Mouse (Mus musculus) c-Kit-positive CD71-positive TER-119-positive erythroid progenitor cells, embryonic 14.5 days (primary cell): ENCODE measurements around the gene Eng.

Source experiments
- DNase-seq: peaks from one replicate; pipeline ENCODE4 v3.0.0-alpha.2; 2013; ENCODE audit warnings: low spot score

Eng gene

DNA sequence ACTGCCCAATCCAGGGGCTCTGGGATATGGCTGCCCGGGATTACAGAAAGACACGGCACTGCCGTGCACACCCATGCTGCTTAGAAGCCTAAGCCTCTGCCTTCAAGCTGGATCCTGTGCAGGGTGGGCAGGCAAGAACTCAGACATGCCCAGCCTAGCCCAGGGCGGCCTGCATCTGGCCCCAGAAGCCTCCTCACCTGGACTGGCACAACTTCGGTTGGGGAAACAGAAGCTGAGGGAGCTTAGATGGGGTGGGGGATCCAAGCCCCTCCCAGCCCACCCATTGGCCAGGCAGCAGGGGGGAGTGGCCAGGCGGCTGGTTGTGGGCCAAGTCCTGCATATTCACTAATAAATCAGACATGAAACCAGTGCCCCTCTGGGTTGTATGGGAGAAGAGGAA, 35.4 kb downstream of the Eng start:
- no peak for DNase-seq

DNA sequence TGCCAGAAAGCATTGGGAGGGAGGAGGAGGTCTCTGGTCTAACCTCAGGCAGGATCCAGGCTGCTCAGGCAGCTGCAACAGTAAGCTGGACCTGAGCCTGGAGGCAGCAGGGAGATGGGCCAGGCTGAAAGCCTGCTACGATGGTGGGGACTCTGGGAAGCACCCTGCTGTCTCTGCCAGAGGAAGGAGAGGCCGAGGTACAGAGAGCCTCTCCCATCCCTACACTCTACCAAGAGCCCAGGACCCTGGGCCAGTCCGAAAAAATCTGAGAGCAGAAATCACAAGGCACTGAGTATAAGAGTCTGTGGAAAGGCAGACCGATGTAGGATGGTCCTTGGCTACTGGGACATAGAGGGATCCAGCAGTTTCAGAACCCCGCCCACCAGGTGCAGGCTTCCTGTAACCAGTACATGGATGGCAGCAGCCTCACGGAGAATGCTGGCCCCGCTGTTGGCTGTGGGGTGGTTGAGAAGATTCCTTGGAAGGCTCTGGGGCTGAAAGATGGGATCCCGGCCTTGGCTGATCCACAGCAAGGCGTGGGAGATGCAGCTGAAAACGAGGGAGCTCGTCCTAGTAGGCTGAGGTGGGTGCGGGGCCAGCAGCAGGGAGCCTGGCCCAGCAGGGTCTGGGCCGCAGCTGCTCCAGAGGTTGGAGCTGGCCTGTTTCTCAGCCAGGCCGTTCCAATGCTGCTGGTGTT, 36.5 kb downstream of the Eng start:
- no peak for DNase-seq

DNA sequence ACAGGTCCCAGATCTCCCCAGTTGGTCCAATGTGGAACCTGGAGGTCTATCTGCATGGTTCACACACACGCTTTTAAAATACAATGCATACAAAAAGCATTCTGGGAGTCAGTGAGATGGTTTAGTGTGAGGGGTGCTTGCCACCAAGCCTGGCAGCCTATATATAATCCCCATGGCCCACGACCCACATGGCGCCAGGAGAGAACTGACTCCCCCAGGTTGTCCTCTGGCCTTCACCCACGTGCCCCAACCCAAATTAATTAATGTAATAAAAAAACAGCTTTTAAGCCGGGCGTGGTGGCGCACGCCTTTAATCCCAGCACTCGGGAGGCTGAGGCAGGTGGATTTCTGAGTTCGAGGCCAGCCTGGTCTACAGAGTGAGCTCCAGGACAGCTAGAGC, 37.3 kb downstream of the Eng start:
- no peak for DNase-seq

DNA sequence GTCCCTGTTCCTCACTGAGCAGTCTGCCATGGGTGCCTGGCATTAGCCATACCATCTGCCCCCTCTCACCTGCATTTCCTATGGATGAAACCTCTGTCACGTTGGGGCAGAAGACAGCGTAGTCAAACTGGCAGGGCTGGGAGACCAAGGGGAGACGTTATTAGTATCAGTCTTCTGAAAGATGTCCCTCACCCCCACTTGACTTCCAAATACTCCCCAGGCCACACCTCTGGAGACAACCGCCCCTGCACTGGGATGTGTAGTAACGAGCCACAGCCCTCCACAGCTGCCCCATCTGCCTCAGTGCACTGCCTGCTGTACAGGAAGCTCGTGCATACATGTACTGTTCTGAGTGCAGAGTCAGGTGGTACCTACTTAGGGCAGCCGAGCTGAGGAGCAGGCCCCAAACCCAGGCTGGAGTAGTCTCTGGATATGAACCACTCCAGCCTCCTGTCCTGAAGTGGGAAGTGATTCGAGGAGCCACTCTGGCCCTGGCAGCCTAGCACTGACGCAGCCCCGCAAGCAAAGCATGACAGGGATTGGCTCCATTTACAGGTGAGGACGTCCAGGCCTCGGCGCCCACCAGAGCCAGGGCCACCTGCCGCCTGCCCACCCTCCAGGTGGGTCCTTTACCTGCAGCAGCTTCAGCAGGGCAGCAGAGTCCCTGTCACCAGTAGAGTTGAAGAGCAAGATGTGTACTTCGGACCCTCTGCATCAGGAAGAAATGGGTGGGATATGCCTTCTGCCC, 38.5 kb downstream of the Eng start:
- DNase-seq: no peak

DNA sequence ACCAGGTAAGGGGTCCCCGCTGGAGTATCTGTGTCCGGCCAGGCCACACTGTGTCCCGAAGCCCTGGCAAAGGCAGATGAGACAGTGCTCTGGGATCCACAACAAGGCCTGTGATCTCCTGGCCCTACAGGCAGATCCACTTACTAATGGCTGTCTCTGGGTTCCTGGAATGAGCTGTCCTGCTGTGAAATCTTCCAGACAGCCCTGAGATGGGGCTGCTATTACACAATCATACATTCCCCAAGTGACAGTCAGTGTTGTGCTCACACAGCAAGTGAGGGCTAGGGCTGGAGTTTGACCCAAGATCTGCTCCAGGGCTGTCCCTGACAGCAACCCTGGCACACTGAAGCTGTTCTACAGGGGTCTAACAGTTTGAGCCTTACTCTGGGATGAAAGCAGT, 39.4 kb downstream of the Eng start:
- no peak for DNase-seq

DNA sequence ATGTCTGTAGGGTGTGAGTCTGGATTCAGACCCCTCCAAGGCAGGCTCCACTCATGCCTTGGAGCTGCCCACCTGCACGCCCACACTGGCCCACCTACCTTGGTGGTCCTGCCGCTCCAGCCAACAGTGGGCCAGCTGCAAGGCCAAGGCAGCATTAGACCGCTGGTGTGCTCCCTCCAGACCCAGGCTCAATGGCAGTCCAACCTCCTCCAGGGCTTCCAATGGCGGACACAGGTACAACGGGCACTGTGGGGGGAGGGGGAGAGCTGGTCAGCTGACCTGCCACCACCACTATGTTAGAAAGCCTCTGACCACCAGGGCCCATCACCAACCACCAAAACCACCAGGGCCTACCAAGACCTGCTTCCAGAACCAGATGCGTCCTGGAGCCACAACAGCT, 40.2 kb downstream of the Eng start:
- DNase-seq: no peak

DNA sequence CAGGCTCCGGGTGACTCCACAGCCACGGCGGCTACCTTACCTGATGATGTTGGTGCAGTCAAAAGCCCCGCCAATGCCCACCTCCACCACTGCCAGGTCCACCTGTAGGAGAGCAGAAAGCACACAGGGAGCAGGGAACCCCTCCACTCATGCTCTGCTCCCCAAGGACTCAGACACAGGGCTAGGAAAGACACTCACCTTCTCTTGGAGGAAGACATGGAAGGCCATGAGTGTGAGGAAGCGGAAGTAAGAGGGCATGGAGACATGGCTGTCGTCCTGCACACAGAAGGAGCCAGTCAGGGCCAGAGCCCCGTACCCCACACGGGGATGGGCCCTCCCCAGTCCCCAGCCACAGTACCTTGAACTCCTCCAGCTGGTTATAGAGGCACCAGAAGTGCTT, 41.2 kb downstream of the Eng start:
- DNase-seq: no peak

DNA sequence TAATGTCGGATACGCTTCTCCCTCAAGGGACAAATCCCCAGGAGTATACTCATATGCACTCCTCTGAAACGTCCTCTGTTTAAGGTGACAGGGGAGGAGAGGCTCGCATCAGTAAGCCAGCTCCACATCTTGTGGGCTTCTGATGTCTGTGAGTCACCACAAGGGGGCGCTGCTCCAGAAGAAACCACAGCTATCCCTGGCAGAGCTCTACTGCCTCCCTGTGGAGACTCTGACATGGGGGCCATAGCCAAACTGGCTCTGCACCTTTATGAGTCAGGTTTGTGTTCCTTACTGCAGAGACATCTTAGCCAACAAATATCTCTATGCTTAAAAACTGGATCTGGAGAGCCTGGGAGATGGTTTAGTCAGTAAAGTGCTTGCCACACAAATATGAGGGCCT, 43.0 kb downstream of the Eng start:
- DNase-seq: peak; percentile 90

DNA sequence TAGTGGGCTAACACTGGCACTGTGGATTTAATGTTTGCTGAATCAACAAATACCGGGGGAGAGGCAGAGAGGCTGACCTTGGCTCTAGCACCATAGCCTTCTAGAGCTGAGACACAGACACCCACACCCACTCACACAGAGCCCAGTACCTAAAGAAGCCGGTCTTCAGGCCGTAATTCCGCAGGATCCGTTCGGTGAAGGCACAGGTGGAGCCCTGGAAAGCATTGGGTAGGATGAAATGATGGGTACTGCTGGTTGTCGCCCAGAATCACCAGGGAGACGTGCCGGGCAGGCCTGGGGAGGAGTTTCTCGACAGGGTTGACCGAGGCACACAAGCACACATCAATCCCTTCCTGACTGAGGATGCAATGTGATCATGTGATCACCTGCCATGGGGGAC, 44.6 kb downstream of the Eng start:
- no peak for DNase-seq

DNA sequence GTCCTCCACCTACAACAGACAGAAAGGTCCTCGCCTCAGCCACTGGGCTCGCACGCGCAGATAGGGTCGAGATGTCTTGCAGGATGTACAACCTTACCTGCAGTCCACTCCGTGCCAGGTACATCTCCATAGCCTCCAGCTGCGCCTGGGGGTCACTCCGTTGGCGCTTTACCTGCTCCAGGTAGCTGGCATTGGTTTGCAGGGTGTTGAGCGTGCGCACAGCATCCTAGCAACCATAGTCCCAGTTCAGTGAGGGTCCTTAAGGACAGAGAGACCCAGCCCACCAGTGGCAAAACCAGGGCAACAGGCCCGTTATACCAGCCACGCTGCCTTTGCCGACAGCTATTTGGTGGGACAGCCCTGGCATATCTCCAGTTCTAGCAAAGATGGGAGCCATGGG, 46.1 kb downstream of the Eng start:
- DNase-seq: no peak

DNA sequence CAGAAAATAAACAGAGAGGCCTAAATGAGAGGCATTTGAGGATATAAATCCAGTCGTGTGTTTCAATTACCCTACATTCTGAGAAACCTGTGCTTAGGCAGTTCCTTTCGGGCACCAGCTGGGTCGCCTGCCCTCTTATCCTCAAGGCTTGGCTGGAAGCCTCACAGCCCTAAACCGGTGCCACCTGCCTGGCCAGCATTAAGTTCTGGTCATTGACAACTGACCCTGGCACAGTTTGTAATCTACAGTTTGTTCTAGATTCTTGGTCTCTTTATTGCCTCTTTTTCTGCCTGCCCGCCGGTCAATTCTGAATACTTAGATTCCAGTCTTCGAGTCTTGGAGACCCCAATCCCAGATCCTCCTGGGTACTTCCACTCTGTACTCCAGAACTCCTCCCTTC, 46.9 kb downstream of the Eng start:
- DNase-seq: no peak

DNA sequence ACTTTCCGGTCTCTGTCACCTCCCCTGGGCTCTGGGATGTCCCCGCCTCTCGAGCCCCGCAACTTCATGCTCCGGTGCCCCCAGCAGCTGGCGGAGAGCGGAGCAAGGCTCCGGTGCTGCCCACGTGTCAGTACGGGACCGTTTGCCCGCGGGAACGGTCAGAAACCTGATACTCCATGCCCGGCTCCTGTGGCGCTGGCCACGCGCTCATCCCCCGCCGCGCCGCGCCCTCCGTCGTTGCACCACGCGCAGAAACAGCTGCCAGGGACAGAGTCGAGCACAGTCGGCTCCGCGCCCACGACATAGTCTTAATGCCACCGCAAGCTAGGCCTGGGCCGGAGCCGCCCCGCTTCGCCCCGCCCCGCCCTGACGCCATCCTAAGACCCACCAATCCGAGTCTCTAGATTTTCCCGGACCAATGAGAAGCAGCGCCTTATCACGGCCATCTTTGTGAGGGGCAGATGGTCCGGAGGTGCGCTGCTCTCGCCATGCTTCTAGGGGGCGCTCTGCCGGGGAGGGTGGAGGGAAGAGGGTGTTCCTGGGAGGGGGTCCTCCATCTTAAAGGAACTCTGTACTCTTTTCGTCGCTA, 47.5 kb downstream of the Eng start:
- peak; percentile 96 for DNase-seq

DNA sequence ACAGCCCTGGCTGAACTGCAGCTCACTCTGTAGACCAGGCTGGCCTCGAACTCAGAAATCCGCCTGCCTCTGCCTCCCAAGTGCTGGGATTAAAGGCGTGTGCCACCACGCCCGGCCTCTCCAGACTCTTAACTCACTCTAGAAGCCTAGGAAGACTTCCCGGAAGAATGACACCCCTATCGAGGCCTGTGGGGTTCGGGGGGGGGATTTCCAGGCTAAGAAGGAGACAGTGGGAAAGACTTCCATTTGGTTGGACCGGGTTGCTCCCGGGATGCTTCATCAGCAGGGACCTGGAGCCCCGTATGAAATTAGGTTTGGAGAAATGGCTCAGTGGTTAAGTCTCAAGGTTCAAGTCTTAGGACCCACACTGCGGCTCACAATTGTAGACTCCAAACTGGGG, 48.3 kb downstream of the Eng start:
- DNase-seq: no peak

DNA sequence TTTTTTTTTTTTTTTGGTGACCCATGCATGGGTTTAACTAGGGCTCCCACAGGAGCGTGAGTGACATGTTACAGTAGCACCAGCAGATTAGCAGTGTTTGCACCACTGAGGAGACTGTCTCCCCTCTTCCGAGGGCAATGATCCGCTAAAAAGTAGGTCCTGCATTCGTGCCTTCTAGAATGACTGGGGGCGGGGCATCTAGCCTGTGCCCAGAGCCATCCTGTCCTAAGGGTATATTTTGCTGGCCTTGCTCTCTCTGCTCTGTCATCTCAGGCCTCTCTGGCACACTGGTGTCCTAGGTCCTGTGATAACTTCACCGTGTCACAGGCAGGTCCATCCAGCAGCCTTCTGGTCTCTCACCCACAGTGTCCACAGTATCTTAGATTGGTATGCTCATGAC, 53.3 kb downstream of the Eng start:
- DNase-seq: no peak

DNA sequence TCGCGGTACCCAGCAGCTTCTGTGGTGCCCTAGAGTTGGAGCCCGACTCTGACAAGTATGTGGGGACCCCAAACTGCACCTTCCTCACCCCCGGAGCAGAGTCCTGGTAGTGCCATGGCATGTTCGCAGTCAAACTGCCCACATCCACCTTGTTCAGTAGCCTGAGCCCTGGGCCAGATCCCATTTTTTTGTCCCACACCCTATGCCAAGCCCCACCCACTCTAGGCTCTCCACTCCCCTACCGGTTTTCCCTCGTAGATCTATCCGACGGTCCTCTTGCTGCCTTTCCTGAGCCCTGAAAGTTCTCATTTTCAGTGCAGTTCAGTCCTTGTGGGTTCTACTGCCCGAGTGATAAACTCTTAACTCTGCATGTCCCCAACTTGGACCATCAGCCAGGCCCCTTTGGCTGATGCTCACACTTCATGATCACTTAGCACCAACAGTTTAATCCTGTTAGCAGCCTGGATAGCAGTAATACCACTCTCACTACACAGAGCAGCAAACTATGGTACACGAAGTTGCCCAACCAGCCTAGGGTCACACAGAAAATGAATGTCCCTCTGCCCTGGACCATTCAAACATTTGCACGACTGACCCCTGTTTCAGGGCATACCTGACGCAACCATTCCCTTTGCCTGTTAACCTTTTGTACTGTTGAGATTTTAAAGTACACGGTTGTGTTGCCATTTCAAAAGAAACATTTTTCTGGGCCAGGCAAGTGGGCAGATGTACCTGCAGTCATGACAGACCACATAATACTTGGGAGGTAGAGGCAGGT, 54.8 kb downstream of the Eng start:
- no peak for DNase-seq

DNA sequence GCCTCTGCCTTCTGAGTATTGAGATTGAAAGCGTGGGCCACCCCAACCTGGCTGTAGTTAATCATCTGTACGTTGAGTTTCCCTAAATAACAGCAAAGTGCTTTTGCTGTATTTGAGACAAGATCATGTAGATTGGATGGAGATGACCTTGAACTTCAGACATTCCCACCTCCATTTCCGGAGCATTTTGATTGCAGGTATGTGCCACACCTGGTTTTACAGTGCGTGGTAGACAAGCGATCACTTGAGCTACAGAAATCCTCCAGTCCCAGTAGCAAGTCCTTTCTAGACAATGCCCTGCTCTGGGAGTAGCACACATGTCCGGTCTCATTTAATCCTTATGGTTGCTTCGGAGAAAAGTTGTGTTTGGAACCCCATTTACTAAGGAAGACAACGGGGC, 56.7 kb downstream of the Eng start:
- no peak for DNase-seq

DNA sequence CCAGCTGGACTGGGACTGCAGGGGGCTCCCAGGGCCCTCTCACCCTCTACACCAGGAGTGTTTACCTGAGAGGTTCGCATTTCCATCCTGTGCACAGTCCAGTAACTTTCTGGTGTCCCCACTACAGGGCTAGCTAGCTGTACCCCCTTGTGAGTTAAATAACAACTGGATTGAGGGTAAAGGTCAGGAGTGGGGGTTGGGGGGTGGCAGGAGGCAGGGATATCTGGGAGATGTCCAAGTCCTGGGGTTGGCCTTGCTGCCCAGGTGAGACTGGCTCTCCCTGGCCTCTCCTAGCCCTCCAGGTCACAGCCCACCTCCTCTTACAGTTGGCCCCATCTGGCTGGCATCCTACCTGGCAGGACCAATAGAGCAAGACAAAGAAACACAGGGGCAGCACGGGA, 57.6 kb downstream of the Eng start, which contains the start of gene Fpgs:
Gene Fpgs (minus strand): TSS at position 125 of the 401 bp plus-strand sequence.
- DNase-seq: no peak

DNA sequence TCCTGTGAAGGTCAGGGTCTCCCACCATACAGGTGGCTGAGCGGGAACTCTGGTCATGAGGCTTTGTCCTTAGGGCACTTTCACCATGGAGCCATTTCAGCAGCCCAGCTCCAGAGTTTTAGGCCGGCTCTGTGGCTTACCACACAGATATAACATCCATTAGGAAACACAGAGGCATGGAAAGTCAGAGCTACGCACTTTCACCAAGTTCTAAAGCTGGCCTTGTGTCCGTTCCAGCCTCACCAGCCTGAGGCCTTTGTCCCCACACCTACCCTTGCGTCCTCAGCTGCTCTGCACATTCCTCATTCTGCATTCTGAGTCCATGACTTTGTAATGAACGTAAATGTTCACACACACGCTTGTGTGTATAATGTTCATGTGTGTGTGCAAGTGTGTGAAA, 58.6 kb downstream of the Eng start:
- no peak for DNase-seq

DNA sequence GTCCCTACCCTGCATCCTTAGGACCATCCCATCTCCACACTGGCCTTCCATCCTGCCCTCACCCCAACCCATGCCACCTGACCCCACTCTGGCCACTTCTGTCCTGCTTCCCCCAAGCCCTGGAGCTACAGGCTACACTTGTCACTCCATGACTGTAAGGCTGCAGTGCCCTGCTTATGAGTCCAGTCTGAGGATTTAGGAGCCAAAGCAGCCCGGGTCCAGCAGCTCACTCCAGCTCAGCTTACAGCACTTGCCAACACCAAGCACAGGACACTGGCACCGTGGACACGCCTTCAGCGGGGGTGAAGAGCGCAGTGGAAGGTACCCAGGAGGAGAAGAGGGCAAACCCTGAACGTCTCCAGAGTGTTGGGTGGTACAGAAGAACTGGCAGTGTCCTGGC, 60.6 kb downstream of the Eng start:
- DNase-seq: no peak

DNA sequence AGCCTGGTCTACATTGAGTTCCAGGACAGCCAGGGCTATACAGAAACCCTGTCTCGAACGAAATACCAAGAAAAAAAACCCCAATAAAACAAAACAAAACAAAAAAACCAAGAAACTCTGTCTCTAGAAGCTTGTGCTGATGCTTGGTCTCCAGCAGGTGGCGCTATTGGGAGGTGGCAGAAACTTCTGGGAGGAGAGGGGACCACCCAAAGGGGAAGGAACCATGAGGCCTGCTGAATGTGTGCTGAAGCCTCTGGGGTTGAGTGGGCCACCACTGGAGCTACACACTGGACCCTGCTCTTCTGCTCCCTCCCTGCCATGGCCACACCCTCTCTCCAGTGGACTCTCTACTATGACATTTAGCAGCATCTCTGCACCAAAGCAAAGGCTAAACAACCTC, 62.2 kb downstream of the Eng start:
- peak; percentile 64 for DNase-seq

DNA sequence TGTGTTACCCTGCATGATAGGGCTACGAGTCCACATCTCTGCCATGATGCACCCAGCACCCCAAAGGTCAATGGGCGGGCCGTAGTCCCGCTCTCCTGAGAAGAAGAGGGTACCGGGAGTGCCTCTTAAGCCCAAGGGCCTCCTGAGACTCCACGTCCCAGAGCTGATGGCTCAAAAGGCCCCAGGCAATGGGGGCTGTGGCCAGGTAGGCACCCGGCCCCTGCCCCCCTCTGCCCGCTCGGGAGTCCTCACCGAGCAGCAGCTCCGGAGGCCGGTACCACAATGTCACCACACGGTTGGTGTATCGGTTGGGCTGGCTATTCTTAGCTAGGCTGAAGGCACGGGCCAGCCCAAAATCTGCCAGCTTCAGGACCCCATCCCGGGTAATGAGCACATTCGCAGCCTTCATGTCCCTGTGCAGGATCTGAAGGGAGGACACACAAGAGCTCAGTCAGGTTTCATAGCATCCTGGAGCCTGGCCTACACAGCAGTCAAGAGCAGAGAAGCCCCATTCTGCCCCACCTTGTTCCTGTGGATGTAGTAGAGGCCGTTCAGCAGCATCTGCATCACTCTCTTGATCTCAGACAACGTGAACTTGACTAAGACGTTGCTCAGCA, 63.2 kb downstream of the Eng start:
- DNase-seq: no peak

DNA sequence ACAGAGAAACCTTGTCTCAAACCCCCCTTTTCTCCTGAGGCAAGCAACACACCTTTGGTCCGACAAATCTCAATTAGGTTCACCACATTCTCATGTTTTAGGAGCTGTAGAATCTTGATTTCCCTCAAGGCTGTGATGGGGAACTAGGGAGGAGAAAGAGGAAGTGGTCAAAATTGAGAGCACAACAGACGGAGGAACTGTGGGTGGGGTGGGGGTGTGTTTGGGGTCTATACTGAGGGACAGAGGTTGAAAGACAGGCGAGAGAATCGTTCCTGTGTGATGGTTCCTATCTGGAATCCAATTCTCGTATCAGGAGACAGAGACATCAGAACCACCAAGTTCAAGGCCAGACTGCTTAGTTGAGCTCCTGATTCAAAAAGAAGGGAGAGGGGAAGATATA, 64.0 kb downstream of the Eng start:
- DNase-seq: no peak
